ENCODE assay signal across 23 mouse cellular contexts in the genomic region with DNA sequence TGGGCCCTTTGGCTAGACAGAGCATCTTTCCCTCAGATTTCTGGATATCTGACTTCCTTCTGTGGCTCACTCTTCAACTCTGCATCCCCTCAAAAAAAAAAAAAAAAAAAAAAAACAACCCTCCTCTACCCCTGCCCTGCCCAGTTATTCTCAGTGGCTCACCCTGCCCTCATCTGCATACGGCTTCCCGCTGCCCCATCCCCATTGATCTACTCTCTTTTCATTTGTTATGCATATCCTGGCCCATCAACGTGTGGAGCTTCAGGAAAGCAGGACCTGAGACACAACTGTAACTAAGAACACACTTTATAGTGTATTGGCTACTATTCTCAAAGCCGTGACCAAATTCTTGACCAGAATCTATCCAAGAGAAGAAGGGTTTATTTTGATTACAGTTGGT.
"Had no signal": no experiment of that assay in that cellular context is flagged by ENCODE, and none has a peak within 500 bp of the region (broad histone marks: within the 10 kb centered on the region; RNA-seq: fewer than 3 reads in every experiment).

No protein-coding gene starts in this region.

- H3K36me3 ChIP-seq: limb, embryonic 12.5 days; limb, embryonic 15.5 days; liver, embryonic 12.5 days; liver, embryonic 15.5 days; lung, embryonic 15.5 days; neural tube, embryonic 13.5 days; stomach, embryonic 15.5 days had no signal

- H3K9me3 ChIP-seq: limb, embryonic 15.5 days; liver, embryonic 15.5 days; lung, embryonic 15.5 days; neural tube, embryonic 13.5 days; stomach, embryonic 15.5 days had no signal

- H3K4me3 ChIP-seq: left cerebral cortex, adult 2 months; limb, embryonic 12.5 days; limb, embryonic 15.5 days; liver, embryonic 12.5 days; liver, embryonic 15.5 days; lung, embryonic 15.5 days; midbrain, embryonic 13.5 days; myocyte; neural tube, embryonic 13.5 days; stomach, embryonic 15.5 days had no signal

- H3K27me3 ChIP-seq: limb, embryonic 12.5 days; limb, embryonic 15.5 days; liver, embryonic 12.5 days; liver, embryonic 15.5 days; lung, embryonic 15.5 days; midbrain, embryonic 13.5 days; neural tube, embryonic 13.5 days; stomach, embryonic 15.5 days had no signal

- H3K9ac ChIP-seq: limb, embryonic 12.5 days; limb, embryonic 15.5 days; liver, embryonic 12.5 days; liver, embryonic 15.5 days; lung, embryonic 15.5 days; midbrain, embryonic 13.5 days; neural tube, embryonic 13.5 days; stomach, embryonic 15.5 days had no signal

- H3K27ac ChIP-seq: left cerebral cortex, adult 2 months; limb, embryonic 12.5 days; limb, embryonic 15.5 days; liver, embryonic 12.5 days; liver, embryonic 15.5 days; lung, embryonic 15.5 days; midbrain, embryonic 13.5 days; neural tube, embryonic 13.5 days; stomach, embryonic 15.5 days had no signal

- DNase-seq: kidney, adult 18-20 months; kidney, adult 9 months; kidney, postnatal 14 days; kidney, postnatal 4 days; layer of hippocampus, postnatal 36 days; left cerebral cortex, postnatal 4 days; lung, adult 18-20 months; lung, postnatal 10 days; lung, postnatal 4 days; retina, postnatal 1 day; right cerebral cortex, postnatal 25 days; spleen, adult 18-20 months; thymus, postnatal 25 days had no signal

- H3K4me1 ChIP-seq: limb, embryonic 12.5 days; limb, embryonic 15.5 days; liver, embryonic 12.5 days; liver, embryonic 15.5 days; lung, embryonic 15.5 days; midbrain, embryonic 13.5 days; stomach, embryonic 15.5 days had no signal
